Mouse (Mus musculus) mouse trophoblast stem cell (cell line): Measurements from ENCODE around the gene Ddah2.
"Not testable (repeated sequence)": the region's sequence is repeated elsewhere in the genome, so short reads cannot be mapped to it uniquely, and the experiment has no call there.

Experiments used
- in situ Hi-C, 2 experiments: fragments of 300-500 bp; cut with MseI, MboI; formaldehyde crosslinking; loops; 2 replicates in 1 of 2; 3 replicates in 1 of 2; pipeline ENCODE4 v1.15.1; 2025

The Ddah2 gene

GRCm38 (mm10) chr17:35024691-35025488, 33.9 kb upstream of the Ddah2 start:
- in situ Hi-C loops, result loop anchor here (5.0 to 25.0 kb wide), 2 partner anchors 82 to 87 kb away; partner anchors contain the start of genes Ly6g5c (in 2 of the 2), Csnk2b (in 1 of the 2), Gpank1 (in 1 of the 2) and Ly6g5b (in 1 of the 2)

GRCm38 (mm10) chr17:35026206-35026605, 32.6 kb upstream of the Ddah2 start:
- in situ Hi-C loops, result no loop called here

DNA sequence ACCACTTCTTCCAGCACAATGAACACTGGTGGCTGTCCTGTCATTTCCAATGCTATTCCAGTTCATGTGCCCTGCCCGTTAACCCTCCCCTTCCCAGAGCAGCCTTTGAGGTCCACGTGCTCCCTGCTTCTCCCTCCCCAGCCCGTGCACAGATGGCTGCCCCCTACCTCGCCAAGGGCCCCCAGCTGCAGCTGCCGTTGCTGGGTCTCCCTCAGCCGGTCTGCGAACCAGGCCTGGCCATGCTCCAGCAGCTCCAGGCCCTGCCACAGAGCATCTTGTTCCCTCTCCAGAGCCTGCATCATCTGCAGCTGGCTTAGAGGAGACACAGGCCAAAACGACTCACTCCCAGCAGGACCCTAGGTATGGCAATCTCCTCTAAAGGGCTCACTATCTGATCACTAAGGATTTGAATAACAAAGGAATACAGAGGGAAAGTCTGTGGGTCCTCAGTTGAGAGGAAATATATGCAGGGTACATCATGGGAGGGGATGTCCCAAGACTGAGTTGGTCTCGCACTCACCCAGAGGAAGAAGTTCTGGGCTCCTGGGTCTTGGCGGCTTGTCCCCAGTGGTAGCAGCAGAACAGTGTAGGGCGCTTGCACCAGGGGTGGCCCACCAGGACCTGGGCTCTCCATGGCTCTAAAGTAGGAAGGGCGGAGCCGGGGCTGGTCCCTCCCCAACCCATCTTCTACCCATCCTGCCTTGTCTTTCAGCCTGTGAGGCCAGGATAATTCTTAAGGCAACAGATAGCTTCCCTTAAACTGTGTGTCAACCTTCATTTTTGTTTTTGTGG, 31.4 kb upstream of the Ddah2 start, which contains the start of gene Sapcd1:
Gene Sapcd1 (minus strand): TSS at position 740 of the 792 bp plus-strand sequence.
- in situ Hi-C loops, result no loop called here

DNA sequence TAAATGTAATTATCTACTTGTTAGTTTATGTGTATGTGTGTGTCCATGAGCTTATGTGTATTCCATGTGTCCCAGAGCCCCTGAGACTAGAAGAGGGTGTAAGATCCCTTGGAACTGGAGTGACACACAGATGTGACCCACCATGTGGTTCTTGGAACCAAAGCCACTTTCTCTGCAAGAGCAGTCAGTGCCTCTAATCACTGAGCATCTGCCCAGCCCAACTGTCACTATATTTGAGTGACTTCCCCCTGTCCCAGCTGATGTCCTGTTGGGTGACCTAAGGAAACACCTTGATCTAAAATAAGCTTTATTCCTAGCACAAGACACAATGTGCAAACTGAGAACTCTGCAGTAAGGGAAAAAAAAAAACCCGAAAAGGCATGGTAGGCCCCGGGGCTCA, 30.5 kb upstream of the Ddah2 start:
- in situ Hi-C loops, result no loop called here

GRCm38 (mm10) chr17:35029691-35030532, 28.9 kb upstream of the Ddah2 start:
- in situ Hi-C loops, result no loop called here

GRCm38 (mm10) chr17:35031272-35031671, 27.6 kb upstream of the Ddah2 start:
- in situ Hi-C loops, result no loop called here

- in situ Hi-C loops, result no loop called here
Observed at GRCm38 (mm10) chr17:35031880-35032279, 27.0 kb upstream of the Ddah2 start.

- in situ Hi-C loops, result no loop called here
Observed at GRCm38 (mm10) chr17:35032323-35032870, 26.4 kb upstream of the Ddah2 start.

DNA sequence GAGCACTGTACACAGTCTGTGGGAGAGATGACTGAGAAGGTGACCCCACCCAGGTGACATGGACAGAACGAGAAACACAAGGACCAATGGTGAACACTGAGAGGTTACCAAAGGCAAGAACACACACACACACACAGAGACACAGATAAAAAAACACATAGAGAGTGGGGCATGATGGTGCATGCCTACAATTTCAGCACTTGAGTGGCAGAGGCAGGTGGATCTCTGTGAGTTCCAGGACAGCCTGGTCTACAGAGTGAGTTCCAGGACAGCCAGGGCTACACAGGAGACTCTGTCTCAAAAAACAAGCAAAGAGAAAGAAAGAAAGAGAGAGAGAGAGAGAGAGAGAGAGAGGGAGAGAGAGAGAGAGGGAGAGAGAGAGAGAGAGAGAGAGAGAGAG, 25.1 kb upstream of the Ddah2 start:
- in situ Hi-C loops, result not testable (repeated sequence)

DNA sequence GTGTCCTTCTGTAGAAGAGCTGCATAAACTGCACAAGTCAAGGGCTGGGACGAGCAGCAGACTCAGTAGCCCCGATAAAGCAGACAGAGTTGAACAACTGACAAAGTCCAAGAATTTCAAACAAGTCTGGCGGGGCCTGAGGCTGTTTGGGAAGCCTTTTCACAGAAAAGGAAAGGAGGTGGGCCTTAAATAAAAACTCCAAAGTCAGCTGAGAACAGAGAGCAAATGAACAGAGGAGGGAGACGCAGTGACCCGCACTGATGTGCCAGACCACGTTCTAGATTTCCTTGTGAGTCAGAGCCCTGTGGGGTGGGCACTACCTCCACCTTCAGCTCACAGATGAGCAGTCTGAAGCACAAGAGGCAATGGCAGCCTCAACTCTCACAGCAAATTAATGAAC, 23.9 kb upstream of the Ddah2 start:
- in situ Hi-C loops, result no loop called here

DNA sequence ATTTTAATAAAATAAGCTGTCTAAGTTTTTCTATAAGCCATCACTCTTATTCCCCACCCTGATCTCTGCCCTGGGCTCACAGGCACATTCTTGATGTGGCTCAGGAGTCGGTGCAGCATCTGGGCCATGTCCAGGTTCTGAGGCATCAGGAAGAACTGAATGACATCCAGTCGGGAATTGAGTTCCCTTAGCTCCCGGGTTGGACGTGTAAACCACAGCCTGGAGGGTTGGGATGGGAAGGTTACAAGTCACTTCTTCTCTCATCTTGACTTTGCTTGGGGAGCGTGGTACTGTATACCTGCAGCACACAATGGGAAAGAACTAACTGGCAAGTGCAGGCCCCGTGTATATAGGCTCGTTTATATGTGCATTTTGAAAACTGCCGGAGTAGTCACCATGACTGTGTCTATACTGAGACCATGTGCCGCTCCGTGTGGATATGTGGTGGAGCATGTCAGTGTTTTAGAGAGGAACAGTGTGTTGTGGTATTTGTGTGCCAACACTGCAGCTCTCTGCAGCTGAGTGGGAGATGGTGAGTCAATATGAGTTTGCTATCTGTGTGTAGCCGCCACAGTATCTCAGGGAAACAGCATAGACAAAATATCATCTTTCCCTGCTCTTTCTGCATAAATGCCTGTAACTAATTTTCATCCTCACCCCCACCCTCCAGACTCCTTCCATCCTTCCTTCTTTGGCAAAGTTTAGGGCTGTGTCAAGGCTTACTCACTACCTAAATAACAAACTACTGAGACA, 19.5 kb upstream of the Ddah2 start:
- in situ Hi-C loops, result no loop called here

DNA sequence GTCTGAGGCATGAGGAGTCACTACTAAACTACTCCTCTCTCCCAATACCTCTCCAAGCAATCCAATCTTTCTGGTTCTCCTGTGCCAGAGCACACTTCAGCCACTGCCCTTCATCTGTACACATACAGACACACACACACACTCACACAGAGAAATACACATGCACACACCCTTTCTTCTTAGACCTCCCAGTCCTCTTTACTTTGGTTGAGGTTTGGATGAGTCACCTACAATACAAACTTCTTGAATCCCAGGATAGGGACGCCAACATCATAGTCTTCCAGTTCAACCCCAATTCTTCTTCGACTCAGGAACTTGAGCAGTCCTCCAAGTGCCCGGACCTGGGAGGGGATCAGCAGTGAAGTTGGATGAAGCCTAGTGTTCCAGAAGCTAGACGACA, 15.0 kb upstream of the Ddah2 start:
- in situ Hi-C loops, result no loop called here

DNA sequence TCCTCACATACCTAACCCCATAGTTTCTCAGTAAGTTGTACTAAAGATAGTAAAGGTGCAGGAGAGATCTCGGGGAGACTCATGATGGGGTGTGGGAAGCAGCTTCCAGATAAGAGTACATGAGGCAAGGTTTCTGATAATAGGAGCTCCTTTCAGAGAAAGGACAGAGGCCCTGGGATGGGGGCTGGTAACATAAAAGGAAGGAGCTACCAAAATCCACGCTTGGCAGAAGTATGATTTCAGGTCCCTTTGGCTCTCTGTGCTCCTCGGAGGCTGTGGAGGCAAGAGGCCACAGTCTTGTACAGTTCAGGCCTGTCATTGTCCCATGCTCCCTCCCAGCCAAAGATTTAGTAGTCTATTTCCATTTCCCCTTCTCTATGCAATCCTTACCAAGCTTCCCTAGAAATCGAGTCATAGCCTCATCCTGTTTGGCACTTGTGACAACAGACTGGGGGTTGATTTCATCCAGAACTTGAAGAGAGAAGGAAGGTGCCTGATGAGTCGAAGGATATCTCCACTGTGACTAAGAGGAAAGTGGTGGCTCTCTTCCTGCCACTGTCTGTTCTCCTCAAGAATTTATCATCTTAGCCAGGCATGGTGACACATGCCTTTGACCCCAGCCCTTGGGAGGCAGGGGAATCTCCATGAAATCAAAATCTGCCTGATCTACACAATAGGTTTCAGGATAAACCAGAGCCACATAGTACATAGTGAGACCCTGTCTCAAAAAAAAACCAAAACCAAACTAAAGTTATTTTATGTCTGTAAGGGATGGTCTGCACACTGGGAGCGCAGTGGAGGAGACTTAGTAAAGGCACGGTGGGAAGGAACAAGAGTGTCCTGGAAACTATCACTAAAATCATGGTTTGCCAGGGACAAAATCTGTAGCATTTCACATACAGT, 13.7 kb upstream of the Ddah2 start:
- in situ Hi-C loops, result no loop called here

- in situ Hi-C loops, result no loop called here
Observed at GRCm38 (mm10) chr17:35045807-35046680, 12.8 kb upstream of the Ddah2 start.

GRCm38 (mm10) chr17:35046681-35047455, 12.0 kb upstream of the Ddah2 start, which contains the start of gene Msh5:
Msh5 (minus strand) TSS chr17:35046745.
- in situ Hi-C loops, result no loop called here

- in situ Hi-C loops, result no loop called here
Observed at GRCm38 (mm10) chr17:35047688-35048087, 11.1 kb upstream of the Ddah2 start.

DNA sequence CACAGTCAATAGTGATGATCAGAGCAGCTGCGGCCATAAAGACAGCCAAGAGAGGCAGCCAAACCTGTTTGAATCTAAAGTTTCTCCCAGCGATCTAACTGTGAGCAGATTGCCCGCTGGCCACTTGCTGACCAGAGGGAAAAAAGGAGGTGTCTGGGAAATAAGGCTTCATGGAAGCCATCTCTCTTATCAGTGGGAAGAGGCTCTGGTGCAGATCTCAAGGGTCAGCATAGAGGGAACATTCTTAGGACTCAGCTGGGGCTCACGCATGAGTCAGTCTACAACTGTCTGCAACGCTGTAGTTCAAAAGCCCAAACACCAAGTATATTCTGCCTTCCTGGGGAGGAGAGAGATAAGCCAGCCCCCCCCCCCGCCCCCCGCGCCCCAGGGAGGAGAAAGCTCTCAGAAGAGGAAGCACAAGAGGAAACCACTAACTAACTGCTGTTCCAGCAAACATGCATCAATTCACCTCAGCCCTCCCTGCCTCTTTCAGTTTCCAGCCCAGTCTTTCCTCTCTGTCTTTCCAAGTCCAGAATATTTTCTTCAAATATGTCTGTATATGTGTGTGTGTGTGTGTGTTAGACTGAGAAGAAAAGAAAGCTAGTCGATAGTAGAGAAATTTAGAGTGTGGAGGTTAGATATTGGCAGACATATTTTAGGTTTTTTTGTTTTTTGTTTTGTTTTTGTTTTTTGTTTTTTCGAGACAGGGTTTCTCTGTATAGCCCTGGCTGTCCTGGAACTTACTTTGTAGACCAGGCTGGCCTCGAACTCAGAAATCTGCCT, 10.5 kb upstream of the Ddah2 start:
- in situ Hi-C loops, result no loop called here
